Mouse (Mus musculus) hindbrain, embryonic 14.5 days (tissue): ENCODE results near the gene Adam12. TPM values are rescaled to one million over a fixed set of nuclear protein-coding genes. Genes with fewer than 3 reads are reported as not detected.

ENCODE experiments used
- ATAC-seq: fragments of 200-750 bp; cut with Nextera tagmentation; 2 replicates; pipeline ENCODE4 v1.8.0; 2017; ENCODE audit warnings: moderate number of reproducible peaks, mild to moderate bottlenecking, moderate TSS enrichment, moderate library complexity; ENCODE audit not compliant: low FRiP score
- DNase-seq: peaks from one replicate; pipeline ENCODE4 v3.0.0-alpha.2; 2015; ENCODE audit warnings: low spot score
- H3K27ac ChIP-seq: fragments of 300-500 bp; sonication (generic); 2 replicates; pipeline ENCODE4 v1.5.1; 2014; ENCODE audit warnings: mild to moderate bottlenecking, moderate library complexity
- H3K27me3 ChIP-seq: fragments of 300-500 bp; sonication (generic); 2 replicates; pipeline ENCODE4 v1.6.1; 2014; ENCODE audit warnings: mild to moderate bottlenecking, low read length, mixed read lengths; ENCODE audit not compliant: control insufficient read depth, insufficient read depth
- H3K36me3 ChIP-seq: fragments of 300-500 bp; sonication (generic); replicated peaks from 2 replicates; pipeline ENCODE4 v1.6.1; 2014; ENCODE audit not compliant: control insufficient read depth, insufficient read depth
- H3K4me1 ChIP-seq: fragments of 300-500 bp; sonication (generic); replicated peaks from 2 replicates; pipeline ENCODE4 v1.6.1; 2014; ENCODE audit warnings: antibody characterized with exemption, low read length, mixed read lengths; ENCODE audit not compliant: control insufficient read depth, insufficient read depth
- H3K4me2 ChIP-seq: fragments of 300-500 bp; sonication (generic); replicated peaks from 2 replicates; pipeline ENCODE4 v1.6.1; 2014; ENCODE audit warnings: mild to moderate bottlenecking, moderate library complexity
- H3K4me3 ChIP-seq: fragments of 300-500 bp; sonication (generic); replicated peaks from 2 replicates; pipeline ENCODE4 v1.5.1; 2014; ENCODE audit warnings: mild to moderate bottlenecking, low read length
- H3K9ac ChIP-seq: fragments of 300-500 bp; sonication (generic); 2 replicates; pipeline ENCODE4 v1.6.1; 2014
- H3K9me3 ChIP-seq: fragments of 300-500 bp; sonication (generic); 2 replicates; pipeline ENCODE4 v1.6.1; 2016; ENCODE audit warnings: low read length; ENCODE audit not compliant: control insufficient read depth
- WGBS: fragments of 180-500 bp; shearing (Covaris S2); extraction: QIAGEN DNeasy Blood & Tissue Kit; methylation state at CpG from one replicate; pipeline ENCODE4 v1.1.7; 2014; 5-methylcytosine and 5-hydroxymethylcytosine counted together
- polyA plus RNA-seq: library from polyadenylated mRNA; unstranded; fragments of >200 nt; fragmentation: Nextera tagmentation; extraction: Ambion mirVana; gene quantifications from 2 replicates; pipeline ENCODE4 v1.2.1, GENCODE M21; 2014

Gene Adam12
- polyA plus RNA-seq, 1 experiment from 2014 or later: 7.0 TPM

GRCm38 (mm10) chr7:134146821-134147220 is 85.1 kb downstream of the Adam12 start:
- ATAC-seq: no peak
- H3K27me3 ChIP-seq: no peaks in the 10 kb centered on the region
- no peaks in the 10 kb centered on the region for H3K4me1 ChIP-seq
- 100% methylated on average over 2 of the region's 2 CpGs for WGBS
- no peak overlapping the region for H3K27ac ChIP-seq
- no peak overlapping the region for H3K9ac ChIP-seq
- H3K4me2 ChIP-seq: no peak overlapping the region
- H3K36me3 ChIP-seq: no peaks in the 10 kb centered on the region
- DNase-seq: no peak
- no peaks in the 10 kb centered on the region for H3K9me3 ChIP-seq
- no peak overlapping the region for H3K4me3 ChIP-seq

GRCm38 (mm10) chr7:134144111-134144510 is 87.8 kb downstream of the Adam12 start:
- H3K27ac ChIP-seq: no peak overlapping the region
- ATAC-seq (no peak), DNase-seq (no peak)
- WGBS: 78% methylated on average over 9 of the region's 9 CpGs
- H3K9me3 ChIP-seq: no peaks in the 10 kb centered on the region
- H3K36me3 ChIP-seq: no peaks in the 10 kb centered on the region
- no peaks in the 10 kb centered on the region for H3K27me3 ChIP-seq
- H3K4me1 ChIP-seq: peaks cover 4% of the 10 kb centered on the region; the same call in 1 of the 2 replicates
- no peak overlapping the region for H3K9ac ChIP-seq
- H3K4me2 ChIP-seq: no peak overlapping the region
- H3K4me3 ChIP-seq: no peak overlapping the region

GRCm38 (mm10) chr7:134139291-134139949 is 92.5 kb downstream of the Adam12 start:
- no peak overlapping the region for H3K4me3 ChIP-seq
- H3K4me1 ChIP-seq: peaks cover 4% of the 10 kb centered on the region; the same call in 1 of the 2 replicates
- no peak overlapping the region for H3K9ac ChIP-seq
- H3K27ac ChIP-seq: no peak overlapping the region
- no peaks in the 10 kb centered on the region for H3K27me3 ChIP-seq
- no peak overlapping the region for H3K4me2 ChIP-seq
- DNase-seq (no peak), ATAC-seq (no peak)
- H3K36me3 ChIP-seq: no peaks in the 10 kb centered on the region
- H3K9me3 ChIP-seq: no peaks in the 10 kb centered on the region
- 50% methylated on average over 4 of the region's 4 CpGs for WGBS

- Histone ChIP-seq H3K4me1 (peaks cover 8% of the 10 kb centered on the region; the same call in 1 of the 2 replicates), H3K4me2 (no peak overlapping the region), H3K27ac (no peak overlapping the region), H3K4me3 (no peak overlapping the region), H3K36me3 (no peaks in the 10 kb centered on the region), H3K9me3 (no peaks in the 10 kb centered on the region), H3K27me3 (no peaks in the 10 kb centered on the region), H3K9ac (no peak overlapping the region)
- ATAC-seq: no peak
- no peak for DNase-seq
- 33% methylated on average over 2 of the region's 2 CpGs for WGBS
Observed at GRCm38 (mm10) chr7:134132323-134132722, 99.6 kb downstream of the Adam12 start.

- Histone ChIP-seq H3K36me3 (no peaks in the 10 kb centered on the region), H3K4me1 (peaks cover 8% of the 10 kb centered on the region; the same call in 1 of the 2 replicates), H3K9ac (no peak overlapping the region), H3K9me3 (no peaks in the 10 kb centered on the region), H3K4me3 (no peak overlapping the region), H3K4me2 (no peak overlapping the region), H3K27ac (no peak overlapping the region), H3K27me3 (no peaks in the 10 kb centered on the region)
- WGBS: 65% methylated on average over 5 of the region's 5 CpGs
- ATAC-seq (no peak), DNase-seq (no peak)
Observed at GRCm38 (mm10) chr7:134128087-134128522, 103.8 kb downstream of the Adam12 start.

- Histone ChIP-seq H3K27ac (no peak overlapping the region), H3K27me3 (no peaks in the 10 kb centered on the region), H3K9ac (no peak overlapping the region), H3K9me3 (peaks cover 3% of the 10 kb centered on the region; the same call in 1 of the 2 replicates), H3K36me3 (no peaks in the 10 kb centered on the region), H3K4me3 (no peak overlapping the region), H3K4me2 (no peak overlapping the region), H3K4me1 (no peaks in the 10 kb centered on the region)
- DNase-seq (no peak), ATAC-seq (no peak)
- 33% methylated on average over 2 of the region's 2 CpGs for WGBS
Observed at GRCm38 (mm10) chr7:134121397-134121796, 110.5 kb downstream of the Adam12 start.

- H3K9me3 ChIP-seq: peaks cover 3% of the 10 kb centered on the region; the same call in 1 of the 2 replicates
- H3K27me3 ChIP-seq: no peaks in the 10 kb centered on the region
- no peak overlapping the region for H3K27ac ChIP-seq
- DNase-seq (no peak), ATAC-seq (no peak)
- no peak overlapping the region for H3K4me3 ChIP-seq
- H3K4me2 ChIP-seq: no peak overlapping the region
- H3K36me3 ChIP-seq: no peaks in the 10 kb centered on the region
- 85% methylated on average over 8 of the region's 8 CpGs for WGBS
- no peak overlapping the region for H3K9ac ChIP-seq
- no peaks in the 10 kb centered on the region for H3K4me1 ChIP-seq
Observed at GRCm38 (mm10) chr7:134115438-134115837, 116.5 kb downstream of the Adam12 start.

- Histone ChIP-seq H3K4me1 (no peaks in the 10 kb centered on the region), H3K36me3 (no peaks in the 10 kb centered on the region), H3K4me3 (no peak overlapping the region), H3K27me3 (no peaks in the 10 kb centered on the region), H3K4me2 (no peak overlapping the region), H3K9me3 (peaks cover 3% of the 10 kb centered on the region; the same call in 1 of the 2 replicates), H3K27ac (no peak overlapping the region), H3K9ac (no peak overlapping the region)
- ATAC-seq: no peak
- DNase-seq: no peak
- 58% methylated on average over 9 of the region's 9 CpGs for WGBS
Observed at GRCm38 (mm10) chr7:134114311-134115188, 117.4 kb downstream of the Adam12 start.

GRCm38 (mm10) chr7:134113829-134114228 is 118.1 kb downstream of the Adam12 start:
- no peak for DNase-seq
- Histone ChIP-seq H3K27me3 (no peaks in the 10 kb centered on the region), H3K27ac (no peak overlapping the region), H3K4me2 (no peak overlapping the region), H3K4me3 (no peak overlapping the region), H3K36me3 (no peaks in the 10 kb centered on the region), H3K4me1 (no peaks in the 10 kb centered on the region), H3K9ac (no peak overlapping the region), H3K9me3 (peaks cover 3% of the 10 kb centered on the region; the same call in 1 of the 2 replicates)
- WGBS: 77% methylated on average over 6 of the region's 6 CpGs
- ATAC-seq: no peak
